Mouse (Mus musculus) heart, postnatal 0 days (tissue): ENCODE data around the gene Pank4. TPM values are rescaled to one million over a fixed set of nuclear protein-coding genes. Genes with fewer than 3 reads are reported as not detected.

ENCODE experiments used
- ATAC-seq: fragments of 200-750 bp; cut with Nextera tagmentation; 2 replicates; pipeline ENCODE4 v1.8.0; 2017; ENCODE audit warnings: low read depth, moderate number of reproducible peaks, moderate library complexity; ENCODE audit not compliant: insufficient read depth
- DNase-seq: peaks from one replicate; pipeline ENCODE4 v3.0.0-alpha.2; 2016; ENCODE audit warnings: low spot score
- H3K27ac ChIP-seq: fragments of 300-500 bp; sonication (generic); 2 replicates; pipeline ENCODE4 v1.5.1; 2014; ENCODE audit warnings: low read depth, mild to moderate bottlenecking
- H3K27me3 ChIP-seq: fragments of 300-500 bp; sonication (generic); 2 replicates; pipeline ENCODE4 v1.6.1; 2014; ENCODE audit warnings: low read length, mixed read lengths; ENCODE audit not compliant: control insufficient read depth, insufficient read depth
- H3K36me3 ChIP-seq: fragments of 300-500 bp; sonication (generic); replicated peaks from 2 replicates; pipeline ENCODE4 v1.6.1; 2014; ENCODE audit warnings: low read length, mixed read lengths; ENCODE audit not compliant: control insufficient read depth, insufficient read depth
- H3K4me1 ChIP-seq: fragments of 300-500 bp; sonication (generic); 2 replicates; pipeline ENCODE4 v1.6.1; 2014; ENCODE audit warnings: antibody characterized with exemption; ENCODE audit not compliant: control insufficient read depth, insufficient read depth
- H3K4me2 ChIP-seq: fragments of 300-500 bp; sonication (generic); 2 replicates; pipeline ENCODE4 v1.6.1; 2014; ENCODE audit warnings: low read depth, mild to moderate bottlenecking, low read length, moderate library complexity
- H3K4me3 ChIP-seq: fragments of 300-500 bp; sonication (generic); 2 replicates; pipeline ENCODE4 v1.5.1; 2014; ENCODE audit warnings: low read depth, low read length
- H3K9ac ChIP-seq: fragments of 300-500 bp; sonication (generic); replicated peaks from 2 replicates; pipeline ENCODE4 v1.6.1; 2014; ENCODE audit warnings: low read depth, low read length, mixed read lengths
- H3K9me3 ChIP-seq: fragments of 300-500 bp; sonication (generic); replicated peaks from 2 replicates; pipeline ENCODE4 v1.6.1; 2016; ENCODE audit warnings: low read length; ENCODE audit not compliant: control insufficient read depth
- CTCF ChIP-seq: IDR thresholded peaks from 2 replicates; pipeline ENCODE4 v1.5.1; 2016; ENCODE audit warnings: antibody characterized with exemption, control low read depth, low read depth
- EP300 ChIP-seq: IDR thresholded peaks from 2 replicates; pipeline ENCODE4 v1.6.1; 2016; ENCODE audit warnings: antibody characterized with exemption, low read depth
- WGBS: fragments of 180-500 bp; shearing (Covaris S2); extraction: QIAGEN DNeasy Blood & Tissue Kit; methylation state at CpG from one replicate; pipeline ENCODE4 v1.1.7; 2014; 5-methylcytosine and 5-hydroxymethylcytosine counted together
- polyA plus RNA-seq: library from polyadenylated mRNA; unstranded; fragments of >200 nt; fragmentation: Nextera tagmentation; extraction: Ambion mirVana; gene quantifications from 2 replicates; pipeline ENCODE4 v1.2.1, GENCODE M21; 2015
- total RNA-seq: library from RNA; depleted of rRNA; stranded (reverse); fragments of >200 nt; gene quantifications from 2 replicates; pipeline ENCODE4 v1.2.3, GENCODE M21; 2014; ENCODE audit warnings: low replicate concordance

The Pank4 gene
- total and polyA plus RNA-seq, 2 experiments from 2014 or later = 27.4 to 62.0 TPM

GRCm38 (mm10) chr4:154936542-154937255 is 27.2 kb upstream of the Pank4 start:
- Histone ChIP-seq H3K27me3 (no peaks in the 10 kb centered on the region), H3K4me3 (no peak overlapping the region), H3K4me2 (no peak overlapping the region), H3K27ac (no peak overlapping the region; the same call in 1 of the 2 replicates), H3K4me1 (no peaks in the 10 kb centered on the region), H3K36me3 (no peaks in the 10 kb centered on the region), H3K9me3 (no peaks in the 10 kb centered on the region), H3K9ac (no peak overlapping the region)
- ATAC-seq (no peak), DNase-seq (no peak)
- WGBS = 57% methylated on average over 8 of the region's 8 CpGs
- TF ChIP-seq EP300 (no peak), CTCF (no peak)

- TF ChIP-seq EP300 (no peak), CTCF (no peak)
- WGBS = 66% methylated on average over 1 of the region's 1 CpGs
- DNase-seq = no peak
These were observed 26.2 kb upstream of the Pank4 start for GRCm38 (mm10) chr4:154937746-154938145.

GRCm38 (mm10) chr4:154940156-154940555 is 23.8 kb upstream of the Pank4 start:
- 72% methylated on average over 2 of the region's 2 CpGs for WGBS
- H3K27ac ChIP-seq = no peak overlapping the region
- H3K27me3 ChIP-seq = no peaks in the 10 kb centered on the region
- DNase-seq (no peak), ATAC-seq (no peak)
- no peak for TF ChIP-seq EP300
- no peak for TF ChIP-seq CTCF
- no peaks in the 10 kb centered on the region for H3K9me3 ChIP-seq
- H3K9ac ChIP-seq = no peak overlapping the region
- no peak overlapping the region for H3K4me3 ChIP-seq
- no peaks in the 10 kb centered on the region for H3K36me3 ChIP-seq
- H3K4me2 ChIP-seq = no peak overlapping the region
- no peaks in the 10 kb centered on the region for H3K4me1 ChIP-seq

More at GRCm38 (mm10) chr4:154937746-154938145, 26.2 kb upstream of the Pank4 start:
- ATAC-seq = no peak
- no peak overlapping the region for H3K4me2 ChIP-seq
- H3K27me3 ChIP-seq = no peaks in the 10 kb centered on the region
- H3K27ac ChIP-seq = no peak overlapping the region
- no peak overlapping the region for H3K4me3 ChIP-seq
- H3K4me1 ChIP-seq = no peaks in the 10 kb centered on the region
- no peaks in the 10 kb centered on the region for H3K9me3 ChIP-seq
- H3K36me3 ChIP-seq = no peaks in the 10 kb centered on the region
- no peak overlapping the region for H3K9ac ChIP-seq

- TF ChIP-seq CTCF = no peak
- no peak for TF ChIP-seq EP300
- Histone ChIP-seq H3K9me3 (no peaks in the 10 kb centered on the region), H3K27me3 (no peaks in the 10 kb centered on the region), H3K9ac (no peak overlapping the region), H3K4me1 (no peaks in the 10 kb centered on the region), H3K36me3 (no peaks in the 10 kb centered on the region), H3K27ac (no peak overlapping the region), H3K4me3 (no peak overlapping the region), H3K4me2 (no peak overlapping the region)
- WGBS = 81% methylated on average over 5 of the region's 5 CpGs
- DNase-seq (no peak), ATAC-seq (no peak)
These were observed 22.1 kb upstream of the Pank4 start for GRCm38 (mm10) chr4:154941831-154942230.

- no peak for ATAC-seq
- DNase-seq = no peak
- Histone ChIP-seq H3K4me2 (no peak overlapping the region), H3K27ac (no peak overlapping the region), H3K36me3 (no peaks in the 10 kb centered on the region), H3K4me1 (no peaks in the 10 kb centered on the region), H3K27me3 (no peaks in the 10 kb centered on the region), H3K9ac (no peak overlapping the region), H3K4me3 (no peak overlapping the region), H3K9me3 (no peaks in the 10 kb centered on the region)
- 72% methylated on average over 10 of the region's 10 CpGs for WGBS
- TF ChIP-seq EP300 (no peak), CTCF (no peak)
These were observed 21.1 kb upstream of the Pank4 start for GRCm38 (mm10) chr4:154942632-154943322.
